Mouse (Mus musculus) small intestine, adult 2 months (tissue): ENCODE data around the gene Pak7.

Experiments
- CTCF ChIP-seq: fragments of 200-500 bp; IDR thresholded peaks from 2 replicates; pipeline ENCODE4 v1.5.1; 2012; ENCODE audit warnings: low read depth, mild to moderate bottlenecking, control low read depth, inconsistent platforms, low read length, moderate library complexity, mixed read lengths; ENCODE audit not compliant: insufficient replicate concordance, insufficient read length; ENCODE audit errors: extremely low read depth
- POLR2A ChIP-seq: fragments of 200-500 bp; IDR thresholded peaks from 2 replicates; pipeline ENCODE4 v1.6.1; 2012; ENCODE audit warnings: low read depth, mild to moderate bottlenecking, control low read depth, inconsistent platforms, low read length, moderate library complexity

GRCm38 (mm10) chr2:136419543-136419942 is 31.8 kb upstream of the Pak7 start:
- TF ChIP-seq POLR2A (no peak), CTCF (no peak)
